Mouse (Mus musculus) liver, embryonic 14.5 days (tissue): Measurements from ENCODE around the gene Dusp7. TPM values are rescaled to one million over a fixed set of nuclear protein-coding genes. Genes with fewer than 3 reads are reported as not detected.

ENCODE experiments used
- ATAC-seq: fragments of 200-750 bp; cut with Nextera tagmentation; 2 replicates; pipeline ENCODE4 v1.8.0; 2017; ENCODE audit warnings: moderate number of reproducible peaks, mild to moderate bottlenecking, moderate library complexity; ENCODE audit not compliant: insufficient read depth
- DNase-seq, 3 experiments: peaks; one replicate each; pipeline ENCODE4 v3.0.0-alpha.2; 2012 to 2013; ENCODE audit warnings: low read depth in 3 of 3, low spot score in 3 of 3
- H3K27ac ChIP-seq: fragments of 300-500 bp; sonication (generic); 2 replicates; pipeline ENCODE4 v1.5.1; 2014; ENCODE audit warnings: moderate library complexity, mild to moderate bottlenecking, control low read depth, inconsistent platforms
- H3K27me3 ChIP-seq: fragments of 300-500 bp; sonication (generic); 2 replicates; pipeline ENCODE4 v1.6.1; 2014; ENCODE audit warnings: mild to moderate bottlenecking, low read length, moderate library complexity; ENCODE audit not compliant: control insufficient read depth, insufficient read depth
- H3K36me3 ChIP-seq: fragments of 300-500 bp; sonication (generic); replicated peaks from 2 replicates; pipeline ENCODE4 v1.6.1; 2014; ENCODE audit warnings: low read depth; ENCODE audit not compliant: control insufficient read depth, insufficient read depth
- H3K4me1 ChIP-seq, 2 experiments: fragments of 200-500 bp in 1 of 2; fragments of 300-500 bp in 1 of 2; sonication (generic) in 1 of 2; replicated peaks; 2 replicates each; pipeline ENCODE4 v1.6.1; 2012 to 2014; ENCODE audit warnings: antibody characterized with exemption in 1 of 2, inconsistent platforms in 1 of 2, low read length in 1 of 2; ENCODE audit not compliant: control insufficient read depth in 2 of 2, insufficient read depth in 2 of 2
- H3K4me2 ChIP-seq: fragments of 300-500 bp; sonication (generic); 2 replicates; pipeline ENCODE4 v1.6.1; 2014; ENCODE audit warnings: low read depth, mild to moderate bottlenecking, control low read depth, moderate library complexity
- H3K4me3 ChIP-seq, 2 experiments: fragments of 200-500 bp in 1 of 2; fragments of 300-500 bp in 1 of 2; sonication (generic) in 1 of 2; 2 replicates each; pipeline ENCODE4 v1.5.1; 2012 to 2014; ENCODE audit warnings: low read depth in 2 of 2, low read length in 2 of 2, mild to moderate bottlenecking in 2 of 2, control low read depth in 1 of 2, inconsistent platforms in 1 of 2, moderate library complexity in 1 of 2; ENCODE audit not compliant: insufficient read depth in 1 of 2
- H3K9ac ChIP-seq: fragments of 300-500 bp; sonication (generic); replicated peaks from 2 replicates; pipeline ENCODE4 v1.6.1; 2014; ENCODE audit warnings: mild to moderate bottlenecking, control low read depth, moderate library complexity
- H3K9me3 ChIP-seq: fragments of 300-500 bp; sonication (generic); 2 replicates; pipeline ENCODE4 v1.6.1; 2016; ENCODE audit warnings: low read length, mixed read lengths; ENCODE audit not compliant: control insufficient read depth
- CTCF ChIP-seq: IDR thresholded peaks from 2 replicates; pipeline ENCODE4 v1.5.1; 2016; ENCODE audit warnings: antibody characterized with exemption, low read depth, control low read depth
- EP300 ChIP-seq: IDR thresholded peaks from 2 replicates; pipeline ENCODE4 v1.6.1; 2016; ENCODE audit warnings: antibody characterized with exemption, low read depth
- WGBS: fragments of 180-500 bp; shearing (Covaris S2); extraction: QIAGEN DNeasy Blood & Tissue Kit; methylation state at CpG from one replicate; pipeline ENCODE4 v1.1.7; 2014; ENCODE audit not compliant: insufficient replicate concordance; 5-methylcytosine and 5-hydroxymethylcytosine counted together
- polyA plus RNA-seq, 2 experiments: library from polyadenylated mRNA; depleted of rRNA in 1 of 2; stranded (reverse) in 1 of 2; unstranded in 1 of 2; fragments of >200 nt; fragmentation: Nextera tagmentation in 1 of 2; extraction: Ambion mirVana in 1 of 2; gene quantifications; 2 replicates each; pipeline versions ENCODE4 v1.2.1 to v1.2.3; 2012 to 2014

Dusp7 gene
- polyA plus RNA-seq, 2 experiments: 4.4 to 8.2 TPM

DNA sequence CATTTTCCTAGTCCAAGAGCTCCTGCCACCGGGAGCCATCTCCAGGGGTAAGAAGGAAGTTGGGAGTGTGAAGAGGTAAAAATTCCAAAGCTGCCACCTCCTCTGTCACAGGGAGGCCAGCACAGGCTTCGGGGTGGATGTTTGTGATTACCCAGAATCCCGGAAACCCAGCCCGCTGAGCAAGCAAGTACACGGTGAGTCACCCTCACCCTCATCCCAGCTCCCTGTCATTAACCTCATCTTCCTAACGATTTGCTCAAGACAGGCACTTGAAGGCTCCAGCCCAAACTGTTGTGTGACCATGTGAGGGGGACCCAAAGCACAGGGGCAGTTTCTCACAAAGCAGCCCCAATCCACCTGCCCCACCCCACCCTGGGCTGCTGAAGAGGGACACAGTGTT, 14.7 kb upstream of the Dusp7 start:
- Histone ChIP-seq H3K4me1 (peaks cover 0 to 10% of the 10 kb centered on the region in 2 experiments; a peak in 1 of 4 replicates), H3K4me2 (no peak overlapping the region), H3K27me3 (no peaks in the 10 kb centered on the region), H3K27ac (no peak overlapping the region), H3K9me3 (no peaks in the 10 kb centered on the region), H3K4me3 (no peak overlapping the region), H3K9ac (no peak overlapping the region), H3K36me3 (no peaks in the 10 kb centered on the region)
- DNase-seq: no peak
- no peak for ATAC-seq
- TF ChIP-seq CTCF (no peak), EP300 (no peak)
- WGBS: 22% methylated on average over 6 of the region's 6 CpGs

DNA sequence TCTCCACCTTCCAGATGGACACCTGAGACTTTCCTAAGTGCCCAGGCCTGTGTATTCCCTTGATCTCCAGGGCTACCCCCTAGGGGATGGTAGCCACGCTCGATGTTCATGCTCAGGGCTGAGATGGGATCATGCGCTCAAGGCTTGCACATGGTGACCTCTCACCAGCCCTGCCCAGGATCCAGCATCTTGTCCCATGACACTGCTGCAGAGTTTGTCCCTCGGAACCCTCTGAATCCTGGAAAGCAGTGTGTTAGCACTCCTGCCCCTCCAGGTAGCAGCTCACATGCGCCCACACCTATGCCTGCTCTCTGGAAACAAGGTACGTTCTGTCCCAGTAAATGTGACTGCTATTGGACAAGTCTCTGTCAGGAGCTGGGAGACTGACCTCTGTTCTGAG, 13.6 kb upstream of the Dusp7 start:
- Histone ChIP-seq H3K27ac (no peak overlapping the region), H3K9me3 (no peaks in the 10 kb centered on the region), H3K27me3 (no peaks in the 10 kb centered on the region), H3K36me3 (no peaks in the 10 kb centered on the region), H3K4me1 (peaks cover 0 to 10% of the 10 kb centered on the region in 2 experiments; a peak in 1 of 4 replicates), H3K9ac (no peak overlapping the region), H3K4me3 (no peak overlapping the region), H3K4me2 (no peak overlapping the region)
- DNase-seq (no peak), ATAC-seq (no peak)
- 82% methylated on average over 6 of the region's 6 CpGs for WGBS
- TF ChIP-seq EP300: no peak
- TF ChIP-seq CTCF: no peak

DNA sequence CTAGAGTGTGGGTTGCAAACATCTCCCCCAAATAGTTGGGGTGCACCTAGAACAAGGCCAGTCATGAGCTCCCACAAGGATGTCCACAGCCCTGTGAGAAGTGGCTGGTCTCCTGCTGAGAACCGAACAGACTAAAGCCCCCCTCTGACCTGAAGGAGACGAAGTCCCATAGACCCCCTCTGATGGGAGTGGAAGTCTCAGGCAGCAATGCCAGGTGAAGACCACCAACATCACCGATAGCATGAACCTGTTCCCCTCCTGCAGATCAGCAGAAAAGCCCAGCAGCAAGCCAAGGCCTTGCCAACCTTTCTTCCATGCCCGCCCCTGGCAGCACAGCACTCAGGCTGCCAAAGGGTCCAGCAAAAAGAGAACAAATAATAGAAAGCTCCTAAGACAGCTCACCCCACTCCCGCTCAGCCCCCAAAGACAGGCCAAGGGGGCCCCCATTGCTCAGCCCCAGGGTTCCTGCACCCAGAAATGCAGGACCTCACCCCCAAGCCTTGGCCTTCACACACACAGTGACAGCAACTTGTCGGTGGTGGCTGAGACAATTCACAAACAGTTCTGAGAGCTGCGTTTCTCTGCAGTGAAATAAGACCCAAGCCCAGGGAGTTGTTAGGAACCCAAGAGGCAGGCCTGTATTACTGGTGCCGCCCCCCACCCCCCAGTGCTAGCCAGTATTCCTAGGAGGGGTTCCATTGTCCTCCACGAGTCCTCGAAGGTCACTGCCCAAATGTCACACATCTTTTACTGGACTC, 13.0 kb upstream of the Dusp7 start:
- Histone ChIP-seq H3K9me3 (no peaks in the 10 kb centered on the region), H3K36me3 (no peaks in the 10 kb centered on the region), H3K27ac (no peak overlapping the region), H3K27me3 (no peaks in the 10 kb centered on the region), H3K4me2 (no peak overlapping the region), H3K9ac (no peak overlapping the region), H3K4me1 (peaks cover 0 to 10% of the 10 kb centered on the region in 2 experiments; a peak in 1 of 4 replicates), H3K4me3 (no peak overlapping the region)
- TF ChIP-seq EP300 (no peak), CTCF (no peak)
- DNase-seq (no peak), ATAC-seq (no peak)
- 72% methylated on average over 10 of the region's 10 CpGs for WGBS

DNA sequence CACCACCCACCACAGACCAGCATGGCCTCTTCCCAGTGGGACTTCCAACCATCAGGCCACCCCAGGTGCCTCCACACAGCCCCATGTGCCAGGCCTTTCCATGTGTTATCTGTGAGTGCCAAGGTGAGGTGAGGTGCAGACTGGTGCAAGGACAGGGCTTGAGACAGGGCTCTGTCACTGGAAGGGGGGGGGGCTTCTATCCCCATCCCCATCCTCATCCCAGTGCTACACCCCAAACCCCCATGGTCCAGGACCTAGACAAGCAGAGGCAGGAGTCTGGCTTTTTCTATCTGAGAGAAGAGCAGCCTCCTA, 12.5 kb upstream of the Dusp7 start:
- no peaks in the 10 kb centered on the region for H3K36me3 ChIP-seq
- H3K4me1 ChIP-seq: peaks cover 0 to 10% of the 10 kb centered on the region in 2 experiments; a peak in 1 of 4 replicates
- no peaks in the 10 kb centered on the region for H3K27me3 ChIP-seq
- no peak overlapping the region for H3K4me2 ChIP-seq
- DNase-seq: no peak
- ATAC-seq: no peak
- no peak for TF ChIP-seq EP300
- TF ChIP-seq CTCF: no peak
- H3K27ac ChIP-seq: no peak overlapping the region
- H3K9me3 ChIP-seq: no peaks in the 10 kb centered on the region
- no peak overlapping the region for H3K4me3 ChIP-seq
- no peak overlapping the region for H3K9ac ChIP-seq

DNA sequence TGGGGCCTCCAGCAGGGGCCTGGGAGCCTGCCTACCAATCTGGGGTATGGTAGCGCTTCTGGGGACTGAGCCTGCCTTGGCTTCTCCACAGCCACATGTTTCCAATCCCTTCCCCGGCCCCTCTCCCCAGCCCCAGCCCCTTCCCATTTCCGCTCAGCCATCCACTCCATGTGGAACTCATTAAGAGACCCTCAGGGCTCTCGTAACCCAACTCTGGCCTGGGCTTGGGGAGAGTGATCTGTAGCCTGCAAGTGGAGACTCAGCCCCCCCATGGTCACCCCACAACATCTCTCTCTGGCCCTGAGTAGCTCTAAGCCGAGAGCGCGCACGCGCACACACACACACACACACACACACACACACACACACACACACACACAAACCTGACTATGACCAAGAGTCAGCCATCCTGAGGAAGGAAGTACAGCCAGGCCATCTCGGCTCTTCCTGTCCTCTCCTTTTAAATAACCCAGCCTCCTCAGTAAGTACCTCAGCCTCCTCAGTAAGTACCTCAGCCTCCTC, 12.0 kb upstream of the Dusp7 start:
- no peak overlapping the region for H3K4me2 ChIP-seq
- H3K4me1 ChIP-seq: peaks cover 0 to 10% of the 10 kb centered on the region in 2 experiments; a peak in 1 of 4 replicates
- DNase-seq (no peak), ATAC-seq (no peak)
- no peaks in the 10 kb centered on the region for H3K9me3 ChIP-seq
- H3K4me3 ChIP-seq: no peak overlapping the region
- no peaks in the 10 kb centered on the region for H3K36me3 ChIP-seq
- WGBS: 50% methylated on average over 10 of the region's 10 CpGs
- TF ChIP-seq EP300 (no peak), CTCF (no peak)
- H3K27me3 ChIP-seq: no peaks in the 10 kb centered on the region
- no peak overlapping the region for H3K9ac ChIP-seq
- no peak overlapping the region for H3K27ac ChIP-seq
